Mouse (Mus musculus) lung, embryonic 14.5 days (tissue): Measurements from ENCODE around the gene Cisd2. TPM values are rescaled to one million over a fixed set of nuclear protein-coding genes. Genes with fewer than 3 reads are reported as not detected.

Experiments used
- ATAC-seq: fragments of 200-750 bp; cut with Nextera tagmentation; 2 replicates; pipeline ENCODE4 v1.8.0; 2017; ENCODE audit warnings: mild to moderate bottlenecking, moderate TSS enrichment, moderate library complexity; ENCODE audit not compliant: insufficient read depth
- DNase-seq: peaks from one replicate; pipeline ENCODE4 v3.0.0-alpha.2; 2015
- H3K27ac ChIP-seq: fragments of 300-500 bp; sonication (generic); 2 replicates; pipeline ENCODE4 v1.5.1; 2014; ENCODE audit warnings: low read depth, mild to moderate bottlenecking, moderate library complexity
- H3K27me3 ChIP-seq: fragments of 300-500 bp; sonication (generic); 2 replicates; pipeline ENCODE4 v1.6.1; 2014; ENCODE audit warnings: low read length, control low read depth; ENCODE audit not compliant: insufficient read depth
- H3K36me3 ChIP-seq: fragments of 300-500 bp; sonication (generic); 2 replicates; pipeline ENCODE4 v1.6.1; 2014; ENCODE audit warnings: control low read depth; ENCODE audit not compliant: insufficient read depth
- H3K4me1 ChIP-seq: fragments of 300-500 bp; sonication (generic); 2 replicates; pipeline ENCODE4 v1.6.1; 2014; ENCODE audit warnings: antibody characterized with exemption, control low read depth; ENCODE audit not compliant: insufficient read depth
- H3K4me2 ChIP-seq: fragments of 300-500 bp; sonication (generic); 2 replicates; pipeline ENCODE4 v1.6.1; 2014; ENCODE audit warnings: mild to moderate bottlenecking
- H3K4me3 ChIP-seq: fragments of 300-500 bp; sonication (generic); 2 replicates; pipeline ENCODE4 v1.5.1; 2014; ENCODE audit warnings: low read depth, low read length
- H3K9ac ChIP-seq: fragments of 300-500 bp; sonication (generic); 2 replicates; pipeline ENCODE4 v1.6.1; 2014
- H3K9me3 ChIP-seq: fragments of 300-500 bp; sonication (generic); 2 replicates; pipeline ENCODE4 v1.6.1; 2016; ENCODE audit warnings: low read depth, low read length, control low read depth
- CTCF ChIP-seq: IDR thresholded peaks from 2 replicates; pipeline ENCODE4 v1.5.1; 2016; ENCODE audit warnings: antibody characterized with exemption, low read depth
- WGBS: fragments of 180-500 bp; shearing (Covaris S2); extraction: QIAGEN DNeasy Blood & Tissue Kit; methylation state at CpG from one replicate; pipeline ENCODE4 v1.1.7; 2014; 5-methylcytosine and 5-hydroxymethylcytosine counted together
- polyA plus RNA-seq: library from polyadenylated mRNA; unstranded; fragments of >200 nt; fragmentation: Nextera tagmentation; extraction: Ambion mirVana; gene quantifications from 2 replicates; pipeline ENCODE4 v1.2.1, GENCODE M21; 2014

Gene Cisd2
- polyA plus RNA-seq: 61.5 and 66.6 TPM in 2 replicates

- H3K27me3 ChIP-seq: no peaks in the 10 kb centered on the region
- ATAC-seq: peak; percentile 16
- peak within 1 kb of the TSS; percentile 80 for H3K9ac ChIP-seq
- peak within 1 kb of the TSS; percentile 93 for H3K27ac ChIP-seq
- DNase-seq: peak; percentile 28
- 1% methylated on average over 8 of the region's 8 CpGs for WGBS
- H3K4me3 ChIP-seq: peak within 1 kb of the TSS; percentile 71
- H3K36me3 ChIP-seq: no peaks in the 10 kb centered on the region
- TF ChIP-seq CTCF: no peak
- H3K9me3 ChIP-seq: no peaks in the 10 kb centered on the region
- peak within 1 kb of the TSS; percentile 73 for H3K4me2 ChIP-seq
- H3K4me1 ChIP-seq: no peaks in the 10 kb centered on the region; the same call in 1 of the 2 replicates
Measured at GRCm38 (mm10) chr3:135423608-135424212, at the start of gene Cisd2. Cisd2 (minus strand) TSS chr3:135423925.

GRCm38 (mm10) chr3:135470823-135471222, 47.1 kb upstream of the Cisd2 start:
- H3K9ac ChIP-seq: no peak overlapping the region
- no peaks in the 10 kb centered on the region for H3K4me1 ChIP-seq
- WGBS: 69% methylated on average over 1 of the region's 1 CpGs
- H3K4me2 ChIP-seq: no peak overlapping the region
- no peak for ATAC-seq
- no peak for TF ChIP-seq CTCF
- H3K4me3 ChIP-seq: no peak overlapping the region
- peaks cover 9% of the 10 kb centered on the region for H3K36me3 ChIP-seq
- H3K27me3 ChIP-seq: no peaks in the 10 kb centered on the region
- no peak for DNase-seq
- no peak overlapping the region for H3K27ac ChIP-seq
- no peaks in the 10 kb centered on the region for H3K9me3 ChIP-seq

GRCm38 (mm10) chr3:135469974-135470373, 46.2 kb upstream of the Cisd2 start:
- Histone ChIP-seq H3K9me3 (no peaks in the 10 kb centered on the region), H3K27me3 (no peaks in the 10 kb centered on the region), H3K9ac (no peak overlapping the region), H3K36me3 (peaks cover 9% of the 10 kb centered on the region), H3K4me2 (no peak overlapping the region), H3K4me3 (no peak overlapping the region), H3K4me1 (no peaks in the 10 kb centered on the region), H3K27ac (no peak overlapping the region)
- WGBS: 35% methylated on average over 4 of the region's 4 CpGs
- no peak for TF ChIP-seq CTCF
- peak; percentile 70; the same call in 1 of the 2 replicates for ATAC-seq
- peak; percentile 74 for DNase-seq

GRCm38 (mm10) chr3:135469146-135469545, 45.4 kb upstream of the Cisd2 start:
- DNase-seq (no peak), ATAC-seq (peak; percentile 38)
- H3K27me3 ChIP-seq: no peaks in the 10 kb centered on the region
- peaks cover 16% of the 10 kb centered on the region for H3K36me3 ChIP-seq
- no peak overlapping the region for H3K9ac ChIP-seq
- H3K4me2 ChIP-seq: no peak overlapping the region
- no peak for TF ChIP-seq CTCF
- no peak overlapping the region for H3K27ac ChIP-seq
- WGBS: 47% methylated on average over 3 of the region's 3 CpGs
- H3K9me3 ChIP-seq: no peaks in the 10 kb centered on the region
- no peaks in the 10 kb centered on the region for H3K4me1 ChIP-seq
- no peak overlapping the region for H3K4me3 ChIP-seq

- Histone ChIP-seq H3K4me1 (no peaks in the 10 kb centered on the region), H3K27me3 (no peaks in the 10 kb centered on the region), H3K4me3 (no peak overlapping the region), H3K9ac (no peak overlapping the region), H3K4me2 (no peak overlapping the region), H3K27ac (no peak overlapping the region), H3K9me3 (no peaks in the 10 kb centered on the region), H3K36me3 (peaks cover 22% of the 10 kb centered on the region)
- no peak for TF ChIP-seq CTCF
- WGBS: 93% methylated on average over 1 of the region's 1 CpGs
- ATAC-seq (no peak), DNase-seq (no peak)
Measured at GRCm38 (mm10) chr3:135468402-135468801, 44.7 kb upstream of the Cisd2 start.

- ATAC-seq: no peak
- H3K9me3 ChIP-seq: no peaks in the 10 kb centered on the region
- no peak overlapping the region for H3K9ac ChIP-seq
- H3K36me3 ChIP-seq: peaks cover 78% of the 10 kb centered on the region
- H3K27ac ChIP-seq: no peak overlapping the region
- no peaks in the 10 kb centered on the region for H3K4me1 ChIP-seq
- no peak overlapping the region for H3K4me2 ChIP-seq
- H3K4me3 ChIP-seq: no peak overlapping the region
- no peak for DNase-seq
- H3K27me3 ChIP-seq: no peaks in the 10 kb centered on the region
- TF ChIP-seq CTCF: no peak
Measured at GRCm38 (mm10) chr3:135458981-135459380, 35.3 kb upstream of the Cisd2 start.

- no peaks in the 10 kb centered on the region for H3K4me1 ChIP-seq
- H3K4me2 ChIP-seq: no peak overlapping the region
- no peak for DNase-seq
- no peaks in the 10 kb centered on the region for H3K9me3 ChIP-seq
- no peak overlapping the region for H3K9ac ChIP-seq
- no peak for TF ChIP-seq CTCF
- no peak overlapping the region for H3K27ac ChIP-seq
- H3K27me3 ChIP-seq: no peaks in the 10 kb centered on the region
- ATAC-seq: no peak
- no peak overlapping the region for H3K4me3 ChIP-seq
- peaks cover 54% of the 10 kb centered on the region for H3K36me3 ChIP-seq
Measured at GRCm38 (mm10) chr3:135444930-135445329, 21.2 kb upstream of the Cisd2 start.
